Mouse (Mus musculus): Measurements from ENCODE around the gene Tcam1.

DNA sequence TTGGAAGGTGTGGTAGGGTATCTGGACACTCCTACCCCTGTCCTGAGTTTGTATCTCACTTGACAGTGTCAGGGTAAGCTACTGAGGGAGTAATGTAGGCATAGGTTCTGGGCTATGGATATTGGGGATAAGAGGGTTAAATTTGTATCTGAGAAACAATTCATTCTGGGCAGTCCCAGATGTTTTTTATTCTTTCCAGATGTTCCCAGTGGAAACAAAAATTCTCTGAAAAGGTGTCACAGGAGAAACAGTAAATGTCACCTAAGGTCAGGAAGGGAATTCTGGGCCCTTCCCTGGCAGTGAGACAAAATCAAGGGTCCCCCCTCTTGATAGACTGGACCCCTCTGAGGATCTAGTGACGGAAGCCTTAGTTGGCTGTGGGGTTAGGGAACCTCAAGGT is 39.9 kb downstream of the Tcam1 start:
- no peak for TF ChIP-seq CHD2 (IDR thresholded peaks at IDR 0.05; ENCODE audit: low read depth, low read length)
- TF ChIP-seq ZC3H11A (IDR thresholded peaks at IDR 0.05; ENCODE audit: borderline replicate concordance, low read depth, low read length) = no peak

Data from ES-E14 (cell line).